Mouse (Mus musculus): ENCODE measurements at regions not wholly inside any gene's neighbourhood (a gene's known extent, or its start where the extent isn't known, plus 50 kb on each side); places are given as distances from the start of the nearest gene placed in this dataset.
A peak's percentile ranks its signal among the peaks of the same experiment; 100 is the strongest.

DNA sequence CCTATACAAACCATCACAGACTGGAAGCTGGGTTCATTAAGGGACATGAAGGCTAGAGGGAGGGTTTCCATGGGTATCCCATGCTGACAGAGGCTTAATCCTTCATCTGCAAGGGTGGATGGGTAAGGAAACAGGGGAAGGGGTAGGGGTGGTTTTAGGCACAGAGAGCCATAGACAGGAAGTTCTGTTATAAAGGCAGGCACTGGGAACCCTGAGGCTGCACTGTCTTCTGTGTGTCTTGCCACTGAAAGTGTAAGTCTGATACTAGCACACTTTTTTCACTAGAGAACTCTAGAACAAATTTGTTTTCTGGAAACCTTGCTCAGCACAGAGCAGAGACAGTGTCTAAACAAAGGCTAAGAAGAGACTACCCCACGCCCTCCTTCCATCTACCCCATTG, 103.4 kb upstream of the Pmepa1 start:
- H3K4me1 ChIP-seq (replicated peaks; ENCODE audit: control insufficient read depth, insufficient read depth, low read length), result peaks cover 4% of the 10 kb centered on the region
- 94% methylated on average over 1 of the region's 1 CpGs for WGBS

DNA sequence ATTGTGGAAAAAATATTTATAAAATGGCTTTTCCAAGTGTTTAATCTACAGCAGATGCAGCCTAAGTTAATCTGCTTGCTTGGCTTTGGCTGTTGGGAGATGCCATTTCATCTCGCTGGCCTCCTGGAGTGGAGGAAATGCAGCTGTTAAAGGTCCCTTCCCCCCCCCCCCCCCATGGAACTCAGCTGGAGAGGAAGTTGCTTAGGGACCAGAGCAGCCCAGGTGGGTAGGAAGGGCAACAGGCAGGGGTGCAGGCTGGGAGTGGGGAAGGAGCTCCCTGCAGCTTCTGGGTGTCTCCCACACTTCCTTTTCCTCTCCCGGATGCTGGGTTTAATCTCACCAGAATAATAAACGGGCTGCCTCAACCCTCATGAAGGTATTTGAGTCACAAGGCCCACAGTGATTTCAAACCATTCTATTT, 104.0 kb upstream of the Pmepa1 start:
- Histone ChIP-seq H3K9me3 (ENCODE audit: control insufficient read depth, low read length) (no peaks in the 10 kb centered on the region), H3K36me3 (ENCODE audit: control insufficient read depth, insufficient read depth, low read length) (no peaks in the 10 kb centered on the region), H3K27me3 (replicated peaks; ENCODE audit: control insufficient read depth, insufficient read depth, low read length) (no peaks in the 10 kb centered on the region), H3K27ac (ENCODE audit: low read depth, low read length) (no peak overlapping the region), H3K4me2 (no peak overlapping the region), H3K4me3 (ENCODE audit: low read depth, low read length) (no peak overlapping the region), H3K9ac (ENCODE audit: low read depth, low read length) (no peak overlapping the region), H3K4me1 (replicated peaks; ENCODE audit: control insufficient read depth, insufficient read depth, low read length) (peaks cover 4% of the 10 kb centered on the region)
- ATAC-seq (replicated peaks; ENCODE audit: low FRiP score) (no peak), DNase-seq (ENCODE audit: low spot score) (no peak)
- WGBS, result 59% methylated on average over 3 of the region's 3 CpGs

More for the DNA sequence above, 103.4 kb upstream of the Pmepa1 start:
- Histone ChIP-seq H3K9me3 (ENCODE audit: control insufficient read depth, low read length) (no peaks in the 10 kb centered on the region), H3K4me2 (no peak overlapping the region), H3K27ac (ENCODE audit: low read depth, low read length) (no peak overlapping the region), H3K36me3 (ENCODE audit: control insufficient read depth, insufficient read depth, low read length) (no peaks in the 10 kb centered on the region), H3K9ac (ENCODE audit: low read depth, low read length) (no peak overlapping the region), H3K27me3 (replicated peaks; ENCODE audit: control insufficient read depth, insufficient read depth, low read length) (no peaks in the 10 kb centered on the region), H3K4me3 (ENCODE audit: low read depth, low read length) (no peak overlapping the region)
- no peak for DNase-seq (ENCODE audit: low spot score)
- no peak for ATAC-seq (replicated peaks; ENCODE audit: low FRiP score)

GRCm38 (mm10) chr2:173382176-173382813, 106.0 kb upstream of the Pmepa1 start:
- ATAC-seq (replicated peaks; ENCODE audit: low FRiP score), result no peak
- peaks cover 4% of the 10 kb centered on the region for H3K4me1 ChIP-seq (replicated peaks; ENCODE audit: control insufficient read depth, insufficient read depth, low read length)
- no peak overlapping the region for H3K27ac ChIP-seq (ENCODE audit: low read depth, low read length)
- H3K9me3 ChIP-seq (ENCODE audit: control insufficient read depth, low read length), result no peaks in the 10 kb centered on the region
- DNase-seq (ENCODE audit: low spot score), result peak; percentile 29
- H3K36me3 ChIP-seq (ENCODE audit: control insufficient read depth, insufficient read depth, low read length), result no peaks in the 10 kb centered on the region
- H3K9ac ChIP-seq (ENCODE audit: low read depth, low read length), result no peak overlapping the region
- H3K4me2 ChIP-seq, result no peak overlapping the region
- no peak overlapping the region for H3K4me3 ChIP-seq (ENCODE audit: low read depth, low read length)
- WGBS, result 41% methylated on average over 7 of the region's 7 CpGs
- H3K27me3 ChIP-seq (replicated peaks; ENCODE audit: control insufficient read depth, insufficient read depth, low read length), result no peaks in the 10 kb centered on the region

GRCm38 (mm10) chr2:173384935-173385586, 108.7 kb upstream of the Pmepa1 start:
- Histone ChIP-seq H3K27me3 (replicated peaks; ENCODE audit: control insufficient read depth, insufficient read depth, low read length) (no peaks in the 10 kb centered on the region), H3K4me2 (no peak overlapping the region), H3K36me3 (ENCODE audit: control insufficient read depth, insufficient read depth, low read length) (no peaks in the 10 kb centered on the region), H3K9ac (ENCODE audit: low read depth, low read length) (no peak overlapping the region), H3K9me3 (ENCODE audit: control insufficient read depth, low read length) (no peaks in the 10 kb centered on the region), H3K27ac (ENCODE audit: low read depth, low read length) (no peak overlapping the region), H3K4me3 (ENCODE audit: low read depth, low read length) (no peak overlapping the region), H3K4me1 (replicated peaks; ENCODE audit: control insufficient read depth, insufficient read depth, low read length) (no peaks in the 10 kb centered on the region)
- ATAC-seq (replicated peaks; ENCODE audit: low FRiP score) (no peak), DNase-seq (ENCODE audit: low spot score) (no peak)
- 72% methylated on average over 8 of the region's 8 CpGs for WGBS

- no peak overlapping the region for H3K27ac ChIP-seq (ENCODE audit: low read depth, low read length)
- ATAC-seq (replicated peaks; ENCODE audit: low FRiP score) (no peak), DNase-seq (ENCODE audit: low spot score) (no peak)
- WGBS, result 60% methylated on average over 9 of the region's 9 CpGs
- no peak overlapping the region for H3K9ac ChIP-seq (ENCODE audit: low read depth, low read length)
- H3K9me3 ChIP-seq (ENCODE audit: control insufficient read depth, low read length), result no peaks in the 10 kb centered on the region
- H3K4me1 ChIP-seq (replicated peaks; ENCODE audit: control insufficient read depth, insufficient read depth, low read length), result no peaks in the 10 kb centered on the region
- no peak overlapping the region for H3K4me2 ChIP-seq
- H3K4me3 ChIP-seq (ENCODE audit: low read depth, low read length), result no peak overlapping the region
- H3K27me3 ChIP-seq (replicated peaks; ENCODE audit: control insufficient read depth, insufficient read depth, low read length), result no peaks in the 10 kb centered on the region
- no peaks in the 10 kb centered on the region for H3K36me3 ChIP-seq (ENCODE audit: control insufficient read depth, insufficient read depth, low read length)
Measured at GRCm38 (mm10) chr2:173385722-173386141, 109.4 kb upstream of the Pmepa1 start.

- Histone ChIP-seq H3K4me1 (replicated peaks; ENCODE audit: control insufficient read depth, insufficient read depth, low read length) (no peaks in the 10 kb centered on the region), H3K4me2 (no peak overlapping the region), H3K27me3 (replicated peaks; ENCODE audit: control insufficient read depth, insufficient read depth, low read length) (no peaks in the 10 kb centered on the region), H3K4me3 (ENCODE audit: low read depth, low read length) (no peak overlapping the region), H3K9ac (ENCODE audit: low read depth, low read length) (no peak overlapping the region), H3K9me3 (ENCODE audit: control insufficient read depth, low read length) (0 out of 2 replicates have a peak, but pooled peaks cover 3% of the 10 kb centered on the region), H3K27ac (ENCODE audit: low read depth, low read length) (no peak overlapping the region), H3K36me3 (ENCODE audit: control insufficient read depth, insufficient read depth, low read length) (no peaks in the 10 kb centered on the region)
- 60% methylated on average over 4 of the region's 4 CpGs for WGBS
- no peak for DNase-seq (ENCODE audit: low spot score)
- no peak for ATAC-seq (replicated peaks; ENCODE audit: low FRiP score)
Measured at GRCm38 (mm10) chr2:173388140-173388539, 111.8 kb upstream of the Pmepa1 start.

GRCm38 (mm10) chr2:173392557-173393323, 116.4 kb upstream of the Pmepa1 start:
- Histone ChIP-seq H3K4me2 (no peak overlapping the region), H3K27ac (ENCODE audit: low read depth, low read length) (no peak overlapping the region), H3K9ac (ENCODE audit: low read depth, low read length) (no peak overlapping the region), H3K4me1 (replicated peaks; ENCODE audit: control insufficient read depth, insufficient read depth, low read length) (0 out of 2 replicates have a peak, but pooled peaks cover 5% of the 10 kb centered on the region), H3K4me3 (ENCODE audit: low read depth, low read length) (no peak overlapping the region), H3K9me3 (ENCODE audit: control insufficient read depth, low read length) (0 out of 2 replicates have a peak, but pooled peaks cover 3% of the 10 kb centered on the region), H3K27me3 (replicated peaks; ENCODE audit: control insufficient read depth, insufficient read depth, low read length) (no peaks in the 10 kb centered on the region), H3K36me3 (ENCODE audit: control insufficient read depth, insufficient read depth, low read length) (no peaks in the 10 kb centered on the region)
- WGBS, result 83% methylated on average over 14 of the region's 14 CpGs
- DNase-seq (ENCODE audit: low spot score) (no peak), ATAC-seq (replicated peaks; ENCODE audit: low FRiP score) (no peak)

DNA sequence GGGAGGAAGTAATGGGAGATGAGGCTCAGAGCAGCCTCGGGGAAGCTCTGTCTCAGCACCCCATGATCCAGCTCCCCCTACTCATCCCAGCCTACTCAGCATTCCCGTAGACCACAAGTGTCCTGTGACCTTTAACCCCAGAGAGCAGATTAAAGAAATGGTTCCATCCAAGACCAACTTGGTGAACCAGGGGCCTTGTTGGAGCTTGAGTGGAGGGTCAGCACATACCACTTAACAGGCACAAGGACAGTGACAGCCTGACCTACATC, 116.9 kb upstream of the Pmepa1 start:
- 0 out of 2 replicates have a peak, but pooled peaks cover 5% of the 10 kb centered on the region for H3K4me1 ChIP-seq (replicated peaks; ENCODE audit: control insufficient read depth, insufficient read depth, low read length)
- H3K9me3 ChIP-seq (ENCODE audit: control insufficient read depth, low read length), result 0 out of 2 replicates have a peak, but pooled peaks cover 3% of the 10 kb centered on the region
- no peak overlapping the region for H3K27ac ChIP-seq (ENCODE audit: low read depth, low read length)
- DNase-seq (ENCODE audit: low spot score) (no peak), ATAC-seq (replicated peaks; ENCODE audit: low FRiP score) (no peak)
- H3K36me3 ChIP-seq (ENCODE audit: control insufficient read depth, insufficient read depth, low read length), result no peaks in the 10 kb centered on the region
- H3K4me2 ChIP-seq, result no peak overlapping the region
- H3K4me3 ChIP-seq (ENCODE audit: low read depth, low read length), result no peak overlapping the region
- WGBS, result 55% methylated on average over 2 of the region's 2 CpGs
- no peaks in the 10 kb centered on the region for H3K27me3 ChIP-seq (replicated peaks; ENCODE audit: control insufficient read depth, insufficient read depth, low read length)
- no peak overlapping the region for H3K9ac ChIP-seq (ENCODE audit: low read depth, low read length)
